Comparison of ENCODE assay signal across 9 mouse cellular contexts in the genomic region with DNA sequence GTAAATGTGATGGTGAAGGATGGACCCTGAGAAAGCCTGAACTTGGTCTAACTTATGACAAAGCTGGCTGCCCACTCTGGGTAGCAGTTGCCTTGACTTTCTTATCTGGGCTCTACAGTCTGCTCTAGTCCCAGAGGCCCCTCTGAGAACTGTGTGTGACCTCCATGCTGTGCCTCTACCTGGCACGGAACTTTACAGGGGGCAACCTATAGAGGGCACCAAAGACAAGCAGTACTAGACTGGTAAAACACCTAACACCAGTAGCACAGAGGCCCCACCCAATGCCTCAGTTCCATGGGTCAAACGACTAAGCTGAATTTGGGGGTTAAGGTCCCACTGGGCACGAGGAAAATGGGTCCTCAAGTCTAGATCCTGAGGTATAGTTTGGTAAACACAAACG. TPM values are rescaled to one million over a fixed set of nuclear protein-coding genes. Genes with fewer than 3 reads are reported as not detected.
DNase-seq lines count a peak whose midpoint lies in the region; ATAC-seq and TF ChIP-seq lines count a peak whose summit lies in the region.
"Had no signal": no experiment of that assay in that cellular context is flagged by ENCODE, and none has a peak within 500 bp of the region (broad histone marks: within the 10 kb centered on the region; RNA-seq: fewer than 3 reads in every experiment).

No protein-coding gene starts in this region.

- no peak for TF ChIP-seq EP300 in liver, postnatal 0 days (IDR thresholded peaks at IDR 0.05; ENCODE audit: low read depth)

- no peak overlapping the region for H3K27ac ChIP-seq in layer of hippocampus, adult 2 months
- H3K27ac ChIP-seq in liver, postnatal 0 days (ENCODE audit: low read depth): no peak overlapping the region
- H3K27ac ChIP-seq in forebrain, embryonic 15.5 days (replicated peaks): no peak overlapping the region
- H3K27ac ChIP-seq: limb, embryonic 12.5 days had no signal

- no peaks in the 10 kb centered on the region for H3K4me1 ChIP-seq in liver, postnatal 0 days (ENCODE audit: insufficient read depth)
- no peaks in the 10 kb centered on the region for H3K4me1 ChIP-seq in forebrain, embryonic 15.5 days
- H3K4me1 ChIP-seq: limb, embryonic 12.5 days had no signal

- H3K27me3 ChIP-seq in liver, postnatal 0 days (ENCODE audit: insufficient read depth, low read length): no peaks in the 10 kb centered on the region
- no peaks in the 10 kb centered on the region for H3K27me3 ChIP-seq in forebrain, embryonic 15.5 days
- H3K27me3 ChIP-seq: limb, embryonic 12.5 days had no signal

- DNase-seq in layer of hippocampus, adult 2 months (ENCODE audit: low spot score in 2 of 2): no peak
- DNase-seq in layer of hippocampus, postnatal 25 days (ENCODE audit: extremely low spot score in 1 of 2, low spot score in 1 of 2): no peak
- DNase-seq in c-Kit-negative CD71-positive TER-119-positive erythroid progenitor cells, embryonic 14.5 days (ENCODE audit: low read depth, low spot score): peak; percentile 21
- no peak for DNase-seq in liver, postnatal 0 days
- DNase-seq in thymus, postnatal 25 days: peak; percentile 65
- DNase-seq in layer of hippocampus, postnatal 10 days (ENCODE audit: low spot score in 2 of 2): no peak
- DNase-seq in left cerebral cortex, adult 11 months (ENCODE audit: low spot score): no peak

- H3K4me2 ChIP-seq in liver, postnatal 0 days (ENCODE audit: low read depth, low read length): no peak overlapping the region
- no peak overlapping the region for H3K4me2 ChIP-seq in forebrain, embryonic 15.5 days (replicated peaks)
- H3K4me2 ChIP-seq: limb, embryonic 12.5 days had no signal

- ATAC-seq in liver, postnatal 0 days: peak; percentile 53; the same call in 1 of the 2 replicates
- no peak for ATAC-seq in forebrain, embryonic 15.5 days (replicated peaks)

- H3K9ac ChIP-seq in liver, postnatal 0 days (replicated peaks): no peak overlapping the region
- no peak overlapping the region for H3K9ac ChIP-seq in forebrain, embryonic 15.5 days (replicated peaks)
- H3K9ac ChIP-seq: limb, embryonic 12.5 days had no signal

- WGBS in liver, postnatal 0 days (ENCODE audit: insufficient replicate concordance): 68% methylated on average over 4 of the region's 4 CpGs
- WGBS in forebrain, embryonic 15.5 days: 84% methylated on average over 4 of the region's 4 CpGs

- no peak overlapping the region for H3K4me3 ChIP-seq in layer of hippocampus, adult 2 months
- no peak overlapping the region for H3K4me3 ChIP-seq in liver, postnatal 0 days (ENCODE audit: low read depth, low read length)
- H3K4me3 ChIP-seq in forebrain, embryonic 15.5 days: no peak overlapping the region
- H3K4me3 ChIP-seq: limb, embryonic 12.5 days had no signal

- H3K9me3 ChIP-seq in liver, postnatal 0 days (ENCODE audit: low read length): no peaks in the 10 kb centered on the region
- no peaks in the 10 kb centered on the region for H3K9me3 ChIP-seq in forebrain, embryonic 15.5 days
- H3K9me3 ChIP-seq: limb, embryonic 12.5 days had no signal

- peaks cover 96% of the 10 kb centered on the region for H3K36me3 ChIP-seq in liver, postnatal 0 days (replicated peaks; ENCODE audit: insufficient read depth, low read length)
- H3K36me3 ChIP-seq in forebrain, embryonic 15.5 days: peaks cover 100% of the 10 kb centered on the region

- peak; percentile 69 for TF ChIP-seq CTCF in layer of hippocampus, adult 2 months (conservative IDR thresholded peaks at IDR 0.05)
- TF ChIP-seq CTCF in liver, postnatal 0 days (IDR thresholded peaks at IDR 0.05; ENCODE audit: low read depth): peak; percentile 71

RNA-seq across cellular contexts. Expression of a gene that starts 17.7 kb away (rescaled TPM):
- 100 to 1,000 TPM; 122 to 131 TPM for total RNA-seq in layer of hippocampus, adult 2 months (2021)
- total RNA-seq in layer of hippocampus, postnatal 25 days (2021): 100 to 1,000 TPM; 118 to 122 TPM
- 128 and 129 TPM in 2 replicates for polyA plus RNA-seq in liver, postnatal 0 days (2015; fragmentation: Nextera tagmentation; extraction: Ambion mirVana)
- 100 to 1,000 TPM; 137 to 144 TPM for total RNA-seq in layer of hippocampus, postnatal 10 days (2021)
- 267 and 288 TPM in 2 replicates for polyA plus RNA-seq in forebrain, embryonic 15.5 days (2015; fragmentation: Nextera tagmentation; extraction: Ambion mirVana)

RNA-seq across cellular contexts. Expression of a gene that starts 28.2 kb away (rescaled TPM):
- total RNA-seq in layer of hippocampus, adult 2 months (2021): 10 to 100 TPM; 27.5 to 27.6 TPM
- total RNA-seq in layer of hippocampus, postnatal 25 days (2021): 10 to 100 TPM; 23.5 to 25.5 TPM
- 32.4 and 32.5 TPM in 2 replicates for polyA plus RNA-seq in liver, postnatal 0 days (2015; fragmentation: Nextera tagmentation; extraction: Ambion mirVana)
- total RNA-seq in layer of hippocampus, postnatal 10 days (2021): 10 to 100 TPM; 28.9 to 35.8 TPM
- 57.1 and 59.0 TPM in 2 replicates for polyA plus RNA-seq in forebrain, embryonic 15.5 days (2015; fragmentation: Nextera tagmentation; extraction: Ambion mirVana)

RNA-seq across cellular contexts. Expression of a gene that starts 36.6 kb away (rescaled TPM):
- total RNA-seq in layer of hippocampus, adult 2 months (2021): 10 to 100 TPM in 1 of 2 experiments, 1 to 10 TPM in 1; 8.9 to 10.3 TPM
- total RNA-seq in layer of hippocampus, postnatal 25 days (2021): 10 to 100 TPM; 10.5 to 11.4 TPM
- polyA plus RNA-seq in liver, postnatal 0 days (2015; fragmentation: Nextera tagmentation; extraction: Ambion mirVana): 16.6 TPM in 2 replicates
- total RNA-seq in layer of hippocampus, postnatal 10 days (2021): 10 to 100 TPM; 10.4 to 12.8 TPM
- 15.4 and 15.6 TPM in 2 replicates for polyA plus RNA-seq in forebrain, embryonic 15.5 days (2015; fragmentation: Nextera tagmentation; extraction: Ambion mirVana)

RNA-seq across cellular contexts. Expression of a gene that starts 43.5 kb away (rescaled TPM):
- 10 to 100 TPM; 34.5 to 36.2 TPM for total RNA-seq in layer of hippocampus, adult 2 months (2021)
- 10 to 100 TPM; 34.6 to 36.3 TPM for total RNA-seq in layer of hippocampus, postnatal 25 days (2021)
- polyA plus RNA-seq in liver, postnatal 0 days (2015; fragmentation: Nextera tagmentation; extraction: Ambion mirVana): 20.3 and 24.5 TPM in 2 replicates
- total RNA-seq in layer of hippocampus, postnatal 10 days (2021): 10 to 100 TPM; 47.4 to 52.1 TPM
- polyA plus RNA-seq in forebrain, embryonic 15.5 days (2015; fragmentation: Nextera tagmentation; extraction: Ambion mirVana): 80.0 and 84.6 TPM in 2 replicates

RNA-seq across cellular contexts. Expression of a gene that starts 47.7 kb away (rescaled TPM):
- 10 to 100 TPM; 77.6 to 85.9 TPM for total RNA-seq in layer of hippocampus, adult 2 months (2021)
- total RNA-seq in layer of hippocampus, postnatal 25 days (2021): 10 to 100 TPM; 50.7 to 77.1 TPM
- polyA plus RNA-seq in liver, postnatal 0 days (2015; fragmentation: Nextera tagmentation; extraction: Ambion mirVana): 3.5 and 5.4 TPM in 2 replicates
- 10 to 100 TPM; 48.2 to 55.5 TPM for total RNA-seq in layer of hippocampus, postnatal 10 days (2021)
- 2.9 and 3.5 TPM in 2 replicates for polyA plus RNA-seq in forebrain, embryonic 15.5 days (2015; fragmentation: Nextera tagmentation; extraction: Ambion mirVana)

Comparison
In these comparisons a context has a peak if more than half of its experiments do, and no peak if none do; other contexts are left out.
1. DNase-seq: peak in c-Kit-negative CD71-positive TER-119-positive erythroid progenitor cells, embryonic 14.5 days (single experiment) and thymus, postnatal 25 days (single experiment); none in layer of hippocampus, adult 2 months (0 of 2), layer of hippocampus, postnatal 25 days (0 of 2), liver, postnatal 0 days (single experiment), layer of hippocampus, postnatal 10 days (0 of 2) and left cerebral cortex, adult 11 months (single experiment).